Mouse (Mus musculus) heart, embryonic 10.5 days (tissue): Measurements from ENCODE around the gene Gm4513. TPM values are rescaled to one million over a fixed set of nuclear protein-coding genes. Genes with fewer than 3 reads are reported as not detected.
"Not testable (repeated sequence)": the region's sequence is repeated elsewhere in the genome, so short reads cannot be mapped to it uniquely, and the experiment has no call there.

Experiments
- DNase-seq: peaks from one replicate; pipeline ENCODE4 v3.0.0-alpha.2; 2017; ENCODE audit warnings: low spot score
- H3K27ac ChIP-seq: fragments of 300-500 bp; sonication (generic); 2 replicates; pipeline ENCODE4 v1.5.1; 2016; ENCODE audit warnings: mild to moderate bottlenecking
- H3K27me3 ChIP-seq: fragments of 300-500 bp; sonication (generic); 2 replicates; pipeline ENCODE4 v1.6.1; 2016; ENCODE audit warnings: mild to moderate bottlenecking; ENCODE audit not compliant: poor library complexity, insufficient read depth, severe bottlenecking
- H3K36me3 ChIP-seq: fragments of 300-500 bp; sonication (generic); 2 replicates; pipeline ENCODE4 v1.6.1; 2016; ENCODE audit warnings: mild to moderate bottlenecking, moderate library complexity
- H3K4me1 ChIP-seq: fragments of 300-500 bp; sonication (generic); 2 replicates; pipeline ENCODE4 v1.6.1; 2016; ENCODE audit warnings: mild to moderate bottlenecking
- H3K4me3 ChIP-seq: fragments of 300-500 bp; sonication (generic); 2 replicates; pipeline ENCODE4 v1.5.1; 2016; ENCODE audit warnings: mild to moderate bottlenecking, moderate library complexity
- H3K9me3 ChIP-seq: fragments of 300-500 bp; sonication (generic); 2 replicates; pipeline ENCODE4 v1.6.1; 2016; ENCODE audit warnings: mild to moderate bottlenecking, moderate library complexity
- WGBS: fragments of 180-500 bp; shearing (Covaris S2); methylation state at CpG from one replicate; pipeline ENCODE4 v1.1.7; 2016; 5-methylcytosine and 5-hydroxymethylcytosine counted together
- polyA plus RNA-seq: library from polyadenylated mRNA; unstranded; fragments of >200 nt; fragmentation: Nextera tagmentation; extraction: Ambion mirVana; gene quantifications from 2 replicates; pipeline ENCODE4 v1.2.1, GENCODE M21; 2016

Gene Gm4513
- polyA plus RNA-seq: not detected in 2 replicates

DNA sequence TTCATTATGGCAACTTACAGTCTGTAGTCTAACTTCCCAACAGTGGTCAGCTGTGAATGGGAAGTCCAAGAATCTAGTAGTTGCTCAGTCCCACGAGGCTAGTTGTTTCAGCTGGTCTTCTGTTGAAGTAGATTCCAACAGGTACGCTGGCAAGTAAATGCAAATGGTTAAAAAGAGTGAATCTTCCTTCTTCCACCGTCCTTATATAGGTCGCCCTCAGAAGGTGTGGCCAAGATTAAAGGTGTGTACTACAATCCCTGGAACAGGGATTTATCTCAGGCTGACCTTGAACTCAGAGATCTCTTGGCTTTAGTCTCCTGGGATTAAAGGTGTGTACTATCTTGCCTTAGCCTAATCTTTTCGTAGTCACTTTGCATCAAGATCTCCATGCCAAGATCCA, at the start of gene Gm4513:
Gm4513 (minus strand) TSS at position 101 of the 400 bp plus-strand sequence.
- not testable (repeated sequence) for H3K27me3 ChIP-seq, DNase-seq, H3K4me1 ChIP-seq, H3K4me3 ChIP-seq, H3K27ac ChIP-seq, H3K9me3 ChIP-seq, H3K36me3 ChIP-seq
- WGBS: 73% methylated on average over 3 of the region's 5 CpGs

DNA sequence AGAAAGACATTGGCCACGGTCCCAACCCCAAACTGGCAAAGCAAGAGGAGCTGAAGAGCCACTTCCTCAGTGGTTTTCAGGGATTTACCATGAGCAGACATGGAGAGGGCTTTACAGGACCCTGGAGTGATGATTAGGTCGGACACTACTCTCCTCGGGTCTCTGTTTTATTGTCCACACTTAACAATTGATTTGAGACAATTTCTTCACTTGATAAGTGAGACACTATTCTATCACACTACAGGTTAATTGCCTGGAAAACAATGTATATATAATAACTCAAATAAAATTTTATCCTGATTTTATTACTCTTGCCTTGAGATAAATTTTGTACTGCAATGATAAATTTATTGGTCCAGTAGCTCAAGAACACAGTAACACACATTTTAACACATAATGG, 22.7 kb downstream of the Gm4513 start, which contains the start of gene Gm4141:
Gm4141 (minus strand) TSS at position 101 of the 400 bp plus-strand sequence.
- not testable (repeated sequence) for DNase-seq, H3K4me3 ChIP-seq, H3K4me1 ChIP-seq, H3K27me3 ChIP-seq, H3K27ac ChIP-seq, H3K36me3 ChIP-seq, H3K9me3 ChIP-seq
- no CpG with 5 or more reads among the region's 3 CpGs for WGBS

DNA sequence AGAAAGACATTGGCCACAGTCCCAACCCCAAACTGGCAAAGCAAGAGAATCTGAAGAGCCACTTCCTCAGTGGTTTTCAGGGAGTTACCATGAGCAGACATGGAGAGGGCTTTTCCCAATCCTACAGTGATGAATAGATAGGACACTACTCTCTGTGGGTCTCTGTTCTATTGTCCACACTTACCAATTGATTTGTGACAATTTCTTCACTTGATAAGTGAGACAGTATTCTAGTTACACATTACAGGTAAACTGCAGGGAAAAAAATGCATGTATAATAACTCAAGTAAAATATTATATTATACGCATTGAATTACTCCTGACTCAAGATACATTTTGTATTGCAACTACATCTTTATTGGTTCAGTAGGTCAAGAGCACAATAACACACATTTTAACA, 53.2 kb downstream of the Gm4513 start, which contains the start of gene Gm5726:
Gm5726 (minus strand) TSS at position 101 of the 400 bp plus-strand sequence.
- H3K27ac ChIP-seq, H3K36me3 ChIP-seq, H3K27me3 ChIP-seq, DNase-seq, H3K4me3 ChIP-seq, H3K4me1 ChIP-seq, H3K9me3 ChIP-seq: not testable (repeated sequence)
- WGBS: no CpG with 5 or more reads among the region's 1 CpGs

Other genes with a start within 250 kb of the Gm4513 start
- gene Gm5728, start 223.6 kb downstream of the Gm4513 start, polyA plus RNA-seq: not detected in 2 replicates
- not detected in 2 replicates for gene Vmn1r100, start 181.1 kb downstream of the Gm4513 start, polyA plus RNA-seq
- not detected in 2 replicates for gene Vmn1r101, start 156.4 kb downstream of the Gm4513 start, polyA plus RNA-seq
- gene Gm10670, start 124.1 kb downstream of the Gm4513 start, polyA plus RNA-seq: not detected in 2 replicates
- gene Vmn1r103, start 88.5 kb downstream of the Gm4513 start, polyA plus RNA-seq: not detected in 2 replicates
- gene Vmn1r104, start 65.2 kb downstream of the Gm4513 start, polyA plus RNA-seq: not detected in 2 replicates
- not detected in 2 replicates for gene Gm5726, start 53.3 kb downstream of the Gm4513 start, polyA plus RNA-seq
- gene Gm4141, start 22.8 kb downstream of the Gm4513 start, polyA plus RNA-seq: not detected in 2 replicates
- gene Vmn1r107, start 69.9 kb upstream of the Gm4513 start, polyA plus RNA-seq: not detected in 2 replicates
- gene Vmn1r111, start 104.2 kb upstream of the Gm4513 start, polyA plus RNA-seq: not detected in 2 replicates
- not detected in 2 replicates for gene Gm10668, start 131.6 kb upstream of the Gm4513 start, polyA plus RNA-seq
- not detected in 2 replicates for gene Vmn1r112, start 172.2 kb upstream of the Gm4513 start, polyA plus RNA-seq
- not detected in 2 replicates for gene Vmn1r113, start 188.3 kb upstream of the Gm4513 start, polyA plus RNA-seq
- gene Vmn1r114, start 213.2 kb upstream of the Gm4513 start, polyA plus RNA-seq: not detected in 2 replicates
- not detected in 2 replicates for gene Vmn1r115, start 246.0 kb upstream of the Gm4513 start, polyA plus RNA-seq